Mouse (Mus musculus): ENCODE results near the gene Oas1d. TPM values are rescaled to one million over a fixed set of nuclear protein-coding genes. Genes with fewer than 3 reads are reported as not detected.
"Not testable (repeated sequence)": the region's sequence is repeated elsewhere in the genome, so short reads cannot be mapped to it uniquely, and the experiment has no call there.

Gene Oas1d
- not detected in 2 replicates for polyA plus RNA-seq (2016; fragmentation: Nextera tagmentation; extraction: Ambion mirVana)

DNA sequence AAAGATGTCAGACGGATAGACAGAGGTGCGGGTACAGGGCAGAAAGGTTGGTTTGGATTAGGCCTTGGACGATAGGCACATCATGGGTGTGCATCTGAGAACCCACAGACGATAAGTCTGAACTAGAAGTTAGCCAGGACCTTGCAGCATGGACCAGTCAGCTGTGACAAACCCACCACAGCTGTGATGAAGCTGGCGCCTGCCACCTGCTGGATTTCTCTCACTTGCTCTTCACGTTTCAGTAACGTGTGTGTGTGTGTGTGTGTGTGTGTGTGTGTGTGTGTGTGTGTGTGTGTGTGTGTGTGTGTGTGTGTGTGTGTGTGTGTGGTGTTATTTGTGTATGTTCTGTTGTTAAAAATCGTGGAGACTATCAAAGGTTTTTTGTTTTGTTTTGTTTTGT lies at the start of gene Oas1d:
Gene Oas1d, plus strand, starts transcription at position 333 of the 400 bp plus-strand sequence.
- not testable (repeated sequence) for H3K36me3 ChIP-seq; H3K27me3 ChIP-seq; ATAC-seq (ENCODE audit: low FRiP score); H3K4me2 ChIP-seq (replicated peaks); H3K9me3 ChIP-seq (replicated peaks); H3K4me3 ChIP-seq; H3K4me1 ChIP-seq; H3K27ac ChIP-seq; H3K9ac ChIP-seq
- 54% methylated on average over 8 of the region's 8 CpGs for WGBS

DNA sequence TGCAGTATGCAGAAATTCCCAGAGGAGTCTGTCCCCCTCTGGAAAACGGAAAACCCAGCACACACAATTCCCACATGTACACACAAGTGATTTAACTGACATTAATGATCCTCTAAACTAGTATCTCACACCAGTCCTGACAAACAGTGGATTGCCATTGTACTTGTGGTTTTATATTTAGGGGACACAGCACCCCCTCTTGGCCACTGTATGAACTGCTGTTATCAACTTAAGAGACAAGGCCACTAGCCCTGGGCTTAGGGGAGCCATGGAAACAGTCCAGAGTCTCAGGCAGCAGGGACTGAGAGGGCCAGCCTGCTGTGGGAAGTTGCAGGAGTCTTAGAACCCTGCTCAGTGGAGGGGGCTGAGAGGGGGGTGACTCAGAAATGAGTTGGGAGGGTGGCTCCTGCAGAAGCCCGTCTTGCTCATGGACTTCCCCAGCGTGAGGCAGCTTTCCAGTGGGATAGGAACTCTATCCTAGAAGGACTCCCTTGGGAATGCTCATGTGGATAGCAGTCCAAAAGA lies 48.9 kb upstream of the Oas1d start:
- Histone ChIP-seq H3K4me1 (no peaks in the 10 kb centered on the region), H3K36me3 (no peaks in the 10 kb centered on the region), H3K9ac (no peak overlapping the region), H3K4me2 (replicated peaks) (no peak overlapping the region), H3K9me3 (replicated peaks) (no peaks in the 10 kb centered on the region), H3K4me3 (no peak overlapping the region), H3K27me3 (no peaks in the 10 kb centered on the region), H3K27ac (no peak overlapping the region)
- WGBS: 68% methylated on average over 3 of the region's 3 CpGs
- ATAC-seq (ENCODE audit: low FRiP score): no peak

DNA sequence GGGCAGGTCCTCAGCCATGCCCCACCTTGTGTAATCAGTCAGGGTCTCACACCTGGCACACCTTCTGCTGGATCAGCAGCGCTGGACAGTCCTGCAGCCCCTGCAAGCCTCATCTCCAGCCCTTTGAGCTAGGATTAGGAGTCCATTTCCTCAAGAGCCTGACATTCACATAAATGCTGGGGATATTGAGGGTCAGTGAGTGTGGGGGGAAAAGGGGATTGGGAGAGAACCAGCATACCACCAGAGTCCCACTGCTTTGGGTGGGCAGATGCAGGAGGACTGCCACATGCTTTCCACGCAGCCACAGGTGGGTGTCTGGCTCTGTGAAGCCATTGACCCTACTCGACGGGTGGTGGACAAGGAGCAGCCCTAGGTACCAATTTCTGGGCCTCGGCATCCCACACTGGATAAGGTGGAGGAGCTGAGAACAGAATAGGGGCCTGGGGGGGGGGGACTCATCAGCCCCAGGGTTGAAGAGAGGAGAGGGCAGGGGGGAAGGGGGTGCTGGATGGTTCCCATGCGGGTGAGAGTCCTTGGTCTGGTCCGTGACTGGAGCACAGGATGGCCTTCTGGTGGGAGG lies 44.8 kb upstream of the Oas1d start:
- Histone ChIP-seq H3K4me2 (replicated peaks) (no peak overlapping the region), H3K9me3 (replicated peaks) (no peaks in the 10 kb centered on the region), H3K36me3 (no peaks in the 10 kb centered on the region), H3K4me1 (no peaks in the 10 kb centered on the region), H3K4me3 (no peak overlapping the region), H3K9ac (no peak overlapping the region), H3K27ac (no peak overlapping the region), H3K27me3 (no peaks in the 10 kb centered on the region)
- ATAC-seq (ENCODE audit: low FRiP score): no peak
- WGBS: 84% methylated on average over 7 of the region's 7 CpGs

DNA sequence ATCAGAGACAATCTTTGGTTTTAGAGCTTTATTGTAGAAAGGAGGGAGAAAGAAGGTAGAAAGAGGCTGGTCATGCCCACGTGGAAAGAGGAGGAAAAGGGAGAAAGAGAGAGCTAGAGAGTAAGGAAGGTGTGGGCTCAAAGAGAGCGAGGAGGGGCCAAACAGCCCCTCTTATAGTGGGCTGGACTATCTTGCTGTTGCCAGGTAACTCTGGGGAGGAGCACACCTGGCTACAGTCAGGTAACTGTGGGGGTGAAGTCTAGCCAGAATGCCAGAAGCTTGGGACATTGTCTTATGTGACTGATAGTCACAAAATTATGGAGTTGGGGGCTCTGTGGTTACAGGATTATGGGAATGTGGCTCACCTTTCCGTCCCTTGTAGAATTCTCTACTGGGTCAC lies 44.3 kb upstream of the Oas1d start:
- no peak for ATAC-seq (ENCODE audit: low FRiP score)
- H3K9ac ChIP-seq: no peak overlapping the region
- H3K27ac ChIP-seq: no peak overlapping the region
- no peaks in the 10 kb centered on the region for H3K4me1 ChIP-seq
- no peak overlapping the region for H3K4me2 ChIP-seq (replicated peaks)
- H3K27me3 ChIP-seq: no peaks in the 10 kb centered on the region
- no peak overlapping the region for H3K4me3 ChIP-seq
- 62% methylated on average over 3 of the region's 3 CpGs for WGBS
- H3K36me3 ChIP-seq: no peaks in the 10 kb centered on the region
- no peaks in the 10 kb centered on the region for H3K9me3 ChIP-seq (replicated peaks)

DNA sequence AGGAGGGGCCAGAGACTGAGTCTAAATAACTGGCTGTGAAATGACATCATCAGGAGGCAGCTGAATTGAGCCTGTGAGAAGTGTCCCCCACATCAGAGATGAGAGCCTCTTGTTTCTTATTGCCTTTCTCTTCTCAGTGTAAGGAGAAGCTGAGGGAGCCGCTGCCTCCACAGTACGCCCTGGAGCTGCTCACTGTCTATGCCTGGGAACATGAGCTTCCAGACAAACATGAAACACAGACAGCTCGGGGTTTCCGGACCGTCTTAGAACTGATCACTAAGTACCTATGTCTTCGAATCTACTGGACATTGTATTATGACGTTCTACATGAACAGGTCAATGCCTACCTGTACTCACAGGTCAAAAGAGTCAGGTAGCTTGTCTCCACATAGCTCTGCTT lies 43.6 kb upstream of the Oas1d start:
- H3K4me3 ChIP-seq: no peak overlapping the region
- no peak overlapping the region for H3K4me2 ChIP-seq (replicated peaks)
- H3K36me3 ChIP-seq: no peaks in the 10 kb centered on the region
- H3K9me3 ChIP-seq (replicated peaks): no peaks in the 10 kb centered on the region
- no peak for ATAC-seq (ENCODE audit: low FRiP score)
- WGBS: 83% methylated on average over 7 of the region's 7 CpGs
- no peaks in the 10 kb centered on the region for H3K4me1 ChIP-seq
- H3K9ac ChIP-seq: no peak overlapping the region
- H3K27ac ChIP-seq: no peak overlapping the region
- H3K27me3 ChIP-seq: no peaks in the 10 kb centered on the region

DNA sequence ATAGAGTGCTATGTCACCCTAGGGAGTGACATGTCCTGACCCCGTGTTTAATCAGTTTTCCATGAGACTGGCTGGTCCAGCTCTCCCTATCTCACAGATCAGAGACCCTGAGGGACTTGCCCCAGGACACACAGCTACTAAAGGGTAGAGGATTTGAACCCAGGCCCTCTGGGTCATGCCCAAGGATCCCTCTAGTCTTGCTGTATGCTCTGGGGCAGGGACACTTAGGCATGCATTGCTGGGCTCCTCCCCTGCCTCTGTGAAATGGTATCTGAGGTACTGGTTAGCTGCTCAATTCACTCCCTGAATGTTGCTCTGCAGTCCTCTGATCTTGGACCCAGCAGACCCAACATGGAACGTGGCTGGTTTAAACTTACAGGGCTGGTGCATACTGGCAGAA lies 42.9 kb upstream of the Oas1d start:
- Histone ChIP-seq H3K9me3 (replicated peaks) (no peaks in the 10 kb centered on the region), H3K4me1 (no peaks in the 10 kb centered on the region), H3K27ac (no peak overlapping the region), H3K4me3 (no peak overlapping the region), H3K27me3 (no peaks in the 10 kb centered on the region), H3K9ac (no peak overlapping the region), H3K36me3 (no peaks in the 10 kb centered on the region), H3K4me2 (replicated peaks) (no peak overlapping the region)
- no peak for ATAC-seq (ENCODE audit: low FRiP score)
- 53% methylated on average over 2 of the region's 2 CpGs for WGBS

DNA sequence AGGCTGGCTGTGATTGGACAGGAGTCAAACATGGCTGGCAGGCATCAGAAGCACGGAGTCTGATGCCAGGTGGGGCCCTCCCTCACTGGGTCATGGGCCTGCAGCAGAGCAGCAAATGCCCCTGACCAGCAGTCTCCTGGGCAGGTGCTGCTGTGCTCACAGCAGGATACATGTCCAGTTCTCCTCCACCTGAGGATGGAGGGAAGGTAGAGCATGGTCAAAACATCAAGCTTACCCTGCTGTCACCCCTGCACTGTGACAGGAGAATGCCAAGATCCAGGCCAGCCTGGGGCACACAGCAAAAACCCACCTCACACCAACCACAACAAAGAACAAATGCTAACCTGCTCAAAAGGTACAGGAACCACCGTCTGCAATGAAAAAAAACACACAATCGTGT lies 37.5 kb upstream of the Oas1d start:
- not testable (repeated sequence) for H3K27ac ChIP-seq; H3K27me3 ChIP-seq; H3K36me3 ChIP-seq; H3K4me1 ChIP-seq; ATAC-seq (ENCODE audit: low FRiP score); H3K9me3 ChIP-seq (replicated peaks); H3K9ac ChIP-seq; H3K4me2 ChIP-seq (replicated peaks); H3K4me3 ChIP-seq
- WGBS: 83% methylated on average over 2 of the region's 3 CpGs

DNA sequence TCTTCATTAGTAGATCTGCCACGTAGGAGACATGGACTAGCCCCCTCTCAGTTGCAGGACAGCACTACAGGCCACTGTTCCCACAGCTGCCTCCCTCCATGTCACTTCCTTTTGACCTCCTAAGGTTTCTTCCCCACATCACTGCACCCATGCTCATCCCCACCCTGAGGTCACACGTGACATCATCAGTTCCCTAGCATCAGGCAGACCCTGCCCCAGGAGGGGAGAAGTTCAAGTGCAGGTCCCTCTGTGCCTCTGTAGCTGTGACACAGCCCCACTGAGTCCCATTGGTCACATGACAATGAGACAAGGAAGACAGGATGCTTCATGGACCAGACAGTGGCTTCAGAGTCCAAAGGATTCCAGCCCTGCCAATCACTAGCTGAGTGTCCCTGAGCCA lies 36.9 kb upstream of the Oas1d start:
- WGBS: 70% methylated on average over 2 of the region's 2 CpGs
- H3K9me3 ChIP-seq (replicated peaks); H3K4me1 ChIP-seq; H3K4me3 ChIP-seq; H3K27me3 ChIP-seq; ATAC-seq (ENCODE audit: low FRiP score); H3K4me2 ChIP-seq (replicated peaks); H3K27ac ChIP-seq; H3K36me3 ChIP-seq; H3K9ac ChIP-seq: not testable (repeated sequence)

DNA sequence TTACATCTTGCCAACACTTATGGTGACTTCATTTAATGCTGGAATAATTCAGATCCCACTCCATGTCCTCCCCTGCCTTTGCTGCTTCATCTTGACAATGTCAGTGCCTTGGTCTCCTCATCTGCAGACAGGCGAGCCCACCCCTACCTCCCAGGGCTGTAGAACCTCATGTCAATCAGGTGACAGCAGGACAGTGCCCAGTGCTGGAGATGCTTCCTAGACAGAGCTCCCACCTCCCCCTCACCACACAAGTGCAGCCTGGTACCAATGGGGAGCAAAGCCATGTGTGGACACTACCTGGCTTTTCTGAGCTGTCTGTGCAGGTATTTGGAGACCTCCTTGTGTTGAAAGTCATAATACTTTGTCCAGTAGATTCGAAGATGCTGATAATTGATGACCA lies 35.5 kb upstream of the Oas1d start:
- H3K27me3 ChIP-seq; H3K4me3 ChIP-seq; H3K9ac ChIP-seq; H3K27ac ChIP-seq; H3K4me1 ChIP-seq; H3K9me3 ChIP-seq (replicated peaks); H3K36me3 ChIP-seq; ATAC-seq (ENCODE audit: low FRiP score); H3K4me2 ChIP-seq (replicated peaks): not testable (repeated sequence)
- WGBS: 69% methylated on average over 2 of the region's 2 CpGs

DNA sequence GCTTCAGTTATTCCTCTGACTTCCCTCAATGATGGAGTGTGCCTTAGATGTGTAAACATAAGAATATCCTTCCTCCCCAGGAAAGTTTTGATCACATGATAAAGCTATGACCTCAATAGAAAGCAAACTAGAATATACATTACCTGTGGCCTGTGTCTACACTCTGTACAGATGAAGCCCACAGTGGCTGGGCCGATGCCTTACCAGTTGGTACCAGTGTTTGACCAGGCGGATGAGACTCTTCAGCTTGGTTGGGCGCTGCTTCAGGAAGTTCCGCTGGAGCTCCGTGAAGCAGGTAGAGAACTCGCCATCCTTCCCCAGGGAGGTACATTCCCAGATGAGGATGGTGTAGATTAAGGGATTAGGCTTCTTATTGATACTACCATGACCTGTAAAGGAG lies 32.7 kb upstream of the Oas1d start:
- H3K27ac ChIP-seq: not testable (repeated sequence)
- WGBS: 91% methylated on average over 6 of the region's 6 CpGs

DNA sequence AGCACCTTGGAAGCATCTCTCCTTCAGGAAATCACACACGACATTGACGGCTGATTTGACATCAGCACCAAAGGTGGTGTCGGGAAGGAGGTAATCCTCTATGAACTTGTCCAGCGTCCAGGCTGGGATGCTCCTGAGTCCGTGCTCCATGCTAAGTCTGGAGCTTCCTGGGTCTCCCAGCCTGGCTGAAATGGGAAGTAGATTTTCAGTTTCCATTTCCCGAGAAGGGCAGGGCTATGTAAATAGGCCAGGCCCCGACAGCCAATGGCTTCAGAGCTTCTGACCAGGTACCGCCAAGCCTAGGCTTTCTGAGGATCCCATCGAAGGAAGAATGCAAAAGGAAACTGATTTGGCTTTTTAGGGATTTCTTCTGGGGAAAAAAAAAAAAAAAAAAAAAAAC lies 26.9 kb upstream of the Oas1d start, which contains the start of gene Oas1g:
Gene Oas1g, minus strand, starts transcription at position 201 of the 400 bp plus-strand sequence.
- ATAC-seq (ENCODE audit: low FRiP score); H3K27ac ChIP-seq; H3K4me2 ChIP-seq (replicated peaks); H3K9ac ChIP-seq; H3K4me1 ChIP-seq; H3K4me3 ChIP-seq; H3K36me3 ChIP-seq; H3K9me3 ChIP-seq (replicated peaks); H3K27me3 ChIP-seq: not testable (repeated sequence)
- 37% methylated on average over 6 of the region's 9 CpGs for WGBS

More for the DNA sequence above, 32.7 kb upstream of the Oas1d start:
- ATAC-seq (ENCODE audit: low FRiP score); H3K4me2 ChIP-seq (replicated peaks); H3K9ac ChIP-seq; H3K4me1 ChIP-seq; H3K27me3 ChIP-seq; H3K9me3 ChIP-seq (replicated peaks); H3K36me3 ChIP-seq; H3K4me3 ChIP-seq: not testable (repeated sequence)

DNA sequence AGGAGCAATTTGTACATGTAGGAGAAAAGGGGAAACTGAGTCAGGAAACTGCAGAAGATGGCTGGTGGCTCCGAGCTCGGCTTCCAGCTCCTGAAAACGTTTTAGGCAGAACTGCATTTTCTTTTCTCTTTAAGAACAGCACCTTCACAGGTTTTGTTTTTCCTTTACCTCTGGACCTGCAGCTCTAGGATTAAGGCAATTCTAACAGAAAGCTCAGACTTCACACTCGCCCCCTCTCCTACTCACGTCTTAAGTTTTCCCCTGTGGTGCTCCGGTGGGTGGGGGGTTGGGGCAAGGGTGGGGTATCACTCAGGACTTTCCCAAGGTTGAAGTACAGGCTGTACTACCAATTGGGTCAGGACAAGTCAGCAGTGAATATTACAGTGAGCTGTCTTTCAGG lies 26.5 kb upstream of the Oas1d start:
- H3K4me2 ChIP-seq (replicated peaks): no peak overlapping the region
- no peaks in the 10 kb centered on the region for H3K9me3 ChIP-seq (replicated peaks)
- H3K4me3 ChIP-seq: no peak overlapping the region
- 51% methylated on average over 6 of the region's 6 CpGs for WGBS
- no peaks in the 10 kb centered on the region for H3K36me3 ChIP-seq
- H3K27ac ChIP-seq: no peak overlapping the region
- no peak overlapping the region for H3K9ac ChIP-seq
- no peak for ATAC-seq (ENCODE audit: low FRiP score)
- H3K27me3 ChIP-seq: no peaks in the 10 kb centered on the region
- H3K4me1 ChIP-seq: no peaks in the 10 kb centered on the region

DNA sequence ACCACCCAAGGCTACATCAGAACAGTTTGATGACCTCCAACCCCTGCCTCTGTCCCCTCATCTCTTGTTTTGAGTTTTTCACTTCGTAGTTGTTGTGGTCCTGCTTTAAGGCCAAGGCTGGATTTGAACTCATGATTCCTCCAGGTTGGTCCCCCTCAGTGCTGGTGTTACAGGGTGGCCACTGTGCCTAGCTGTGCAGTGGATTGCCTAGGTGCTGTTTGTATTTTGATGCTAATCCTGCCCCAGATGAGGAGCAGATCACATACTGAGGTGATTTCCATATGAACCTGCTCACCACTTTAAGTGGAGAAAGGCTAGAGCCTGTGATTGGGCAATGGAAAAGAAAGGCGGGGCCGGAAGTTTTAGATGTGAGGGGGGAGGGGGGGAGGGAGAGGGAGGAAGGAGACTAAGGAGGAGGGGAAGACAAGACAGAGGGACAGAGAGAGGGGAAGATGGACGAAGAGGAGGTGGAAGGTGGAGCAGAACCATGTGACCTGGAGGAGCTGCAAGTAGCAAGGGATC lies 26.0 kb upstream of the Oas1d start:
- H3K36me3 ChIP-seq; H3K4me1 ChIP-seq; H3K9me3 ChIP-seq (replicated peaks); H3K27me3 ChIP-seq; H3K4me2 ChIP-seq (replicated peaks); ATAC-seq (ENCODE audit: low FRiP score); H3K4me3 ChIP-seq; H3K27ac ChIP-seq; H3K9ac ChIP-seq: not testable (repeated sequence)
- WGBS: 42% methylated on average over 4 of the region's 4 CpGs

Measured in hindbrain, embryonic 12.5 days (tissue).